Mouse (Mus musculus): ENCODE data around the gene Zbtb20.

DNA sequence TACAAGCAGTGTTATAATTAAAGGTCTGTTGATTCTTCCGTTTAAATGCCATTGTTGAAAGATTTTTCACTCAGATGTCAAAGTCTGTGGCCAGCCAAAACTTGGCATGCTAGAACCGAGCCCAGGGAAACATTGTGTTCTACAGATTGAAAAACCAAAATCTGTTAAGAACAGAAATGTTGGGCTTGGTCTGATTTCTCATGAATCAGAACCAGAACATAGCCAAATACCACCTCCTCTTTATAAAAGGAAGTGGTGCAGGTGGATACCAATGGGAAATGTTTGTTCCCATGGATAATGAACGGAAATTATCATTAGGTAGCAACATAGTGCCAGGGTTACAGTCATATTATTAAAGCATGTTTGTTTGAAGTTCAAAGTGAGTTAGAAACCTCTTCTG, 613.7 kb downstream of the Zbtb20 start:
- no peak for TF ChIP-seq GATA1 (IDR thresholded peaks at IDR 0.05; ENCODE audit: low read length)
- no peak for TF ChIP-seq TAL1 (IDR thresholded peaks at IDR 0.05; ENCODE audit: low read length)

Measured in erythroblast, embryonic 14.5 days (primary cell).